21 mouse cellular contexts compared by ENCODE assay signal in the genomic region with DNA sequence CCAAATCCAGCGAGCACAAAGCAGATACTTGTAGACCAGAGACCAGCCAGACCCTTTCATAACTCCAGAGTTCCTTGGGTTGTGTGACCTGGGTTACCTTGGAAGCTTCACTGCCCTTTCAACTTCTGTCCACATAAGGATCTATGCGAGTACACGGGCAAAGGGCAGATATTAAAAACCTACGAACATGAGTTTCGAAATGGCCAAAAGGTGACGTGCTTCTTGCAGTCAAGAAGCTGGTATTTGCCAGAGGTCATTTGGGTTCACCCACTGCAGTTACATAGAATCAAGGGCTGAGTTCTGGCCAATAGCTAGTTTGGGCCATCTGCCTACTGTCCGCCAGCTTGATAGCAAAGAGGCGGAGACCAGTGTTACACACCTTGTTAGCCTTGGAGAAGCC. TPM values are rescaled to one million over a fixed set of nuclear protein-coding genes. Genes with fewer than 3 reads are reported as not detected.
DNase-seq lines count a peak whose midpoint lies in the region; ATAC-seq lines count a peak whose summit lies in the region.
"Had no signal": no experiment of that assay in that cellular context is flagged by ENCODE, and none has a peak within 500 bp of the region (broad histone marks: within the 10 kb centered on the region; RNA-seq: fewer than 3 reads in every experiment).

No protein-coding gene starts in this region.

- no peak overlapping the region for H3K4me2 ChIP-seq in heart, embryonic 13.5 days
- H3K4me2 ChIP-seq in liver, embryonic 11.5 days, result no peak overlapping the region
- H3K4me2 ChIP-seq: hindbrain, embryonic 13.5 days; limb, embryonic 12.5 days; liver, embryonic 15.5 days; neural tube, embryonic 12.5 days had no signal

- no peaks in the 10 kb centered on the region for H3K27me3 ChIP-seq in heart, embryonic 13.5 days (replicated peaks)
- H3K27me3 ChIP-seq in liver, embryonic 11.5 days (replicated peaks; ENCODE audit: control insufficient read depth, insufficient read depth, low read length), result no peaks in the 10 kb centered on the region
- no peaks in the 10 kb centered on the region for H3K27me3 ChIP-seq in embryonic facial prominence, embryonic 10.5 days (replicated peaks; ENCODE audit: low read depth, poor library complexity, severe bottlenecking)
- H3K27me3 ChIP-seq: hindbrain, embryonic 13.5 days; limb, embryonic 12.5 days; liver, embryonic 15.5 days; midbrain, embryonic 15.5 days; neural tube, embryonic 12.5 days had no signal

- 88% methylated on average over 8 of the region's 8 CpGs for WGBS in heart, embryonic 13.5 days
- WGBS in liver, embryonic 11.5 days, result 90% methylated on average over 8 of the region's 8 CpGs
- WGBS in embryonic facial prominence, embryonic 10.5 days, result 92% methylated on average over 8 of the region's 8 CpGs

- H3K9ac ChIP-seq in heart, embryonic 13.5 days, result no peak overlapping the region
- no peak overlapping the region for H3K9ac ChIP-seq in liver, embryonic 11.5 days (ENCODE audit: low read depth, low read length)
- H3K9ac ChIP-seq: forebrain, postnatal 0 days; hindbrain, embryonic 13.5 days; limb, embryonic 12.5 days; liver, embryonic 15.5 days; midbrain, embryonic 15.5 days; neural tube, embryonic 12.5 days had no signal

- H3K4me1 ChIP-seq in heart, embryonic 13.5 days, result peaks cover 37% of the 10 kb centered on the region
- no peaks in the 10 kb centered on the region for H3K4me1 ChIP-seq in liver, embryonic 11.5 days (replicated peaks; ENCODE audit: control insufficient read depth, insufficient read depth, low read length)
- H3K4me1 ChIP-seq in embryonic facial prominence, embryonic 10.5 days, result peaks cover 10% of the 10 kb centered on the region
- H3K4me1 ChIP-seq: limb, embryonic 12.5 days; neural tube, embryonic 12.5 days had no signal

- DNase-seq in cerebellum, adult 11-12 months, result peak; percentile 28
- no peak for DNase-seq in cerebellum, postnatal 4 days (ENCODE audit: low spot score in 2 of 2)
- no peak for DNase-seq in heart, adult 8-10 months (ENCODE audit: low spot score)
- no peak for DNase-seq in liver, embryonic 11.5 days (ENCODE audit: low spot score)
- no peak for DNase-seq in liver
- no peak for DNase-seq in embryonic facial prominence, embryonic 10.5 days (ENCODE audit: low spot score)
- DNase-seq: adrenal gland, adult 8-10 months; forebrain, postnatal 0 days; gastrocnemius, postnatal 14 days; heart, adult 18-20 months; heart, postnatal 14 days; thymus, postnatal 14 days had no signal

- H3K27ac ChIP-seq in heart, embryonic 13.5 days (replicated peaks), result peak overlapping the region; percentile 88
- H3K27ac ChIP-seq in liver, embryonic 11.5 days (ENCODE audit: low read depth, low read length), result no peak overlapping the region
- H3K27ac ChIP-seq in embryonic facial prominence, embryonic 10.5 days (replicated peaks), result no peak overlapping the region
- H3K27ac ChIP-seq: hindbrain, embryonic 13.5 days; limb, embryonic 12.5 days; liver, embryonic 15.5 days; macrophage; midbrain, embryonic 15.5 days; neural tube, embryonic 12.5 days had no signal

- no peak for ATAC-seq in heart, embryonic 13.5 days (ENCODE audit: extremely low read depth, insufficient number of reproducible peaks, low FRiP score, low TSS enrichment)
- 0 out of 2 replicates have a peak, but pooled peaks have one; percentile 23 for ATAC-seq in liver, embryonic 11.5 days (replicated peaks; ENCODE audit: low FRiP score)
- ATAC-seq: lung, postnatal 0 days; midbrain, embryonic 15.5 days had no signal

- no peaks in the 10 kb centered on the region for H3K9me3 ChIP-seq in heart, embryonic 13.5 days
- H3K9me3 ChIP-seq in liver, embryonic 11.5 days (ENCODE audit: control insufficient read depth, low read length), result no peaks in the 10 kb centered on the region
- no peaks in the 10 kb centered on the region for H3K9me3 ChIP-seq in embryonic facial prominence, embryonic 10.5 days
- H3K9me3 ChIP-seq: forebrain, embryonic 10.5 days; hindbrain, embryonic 13.5 days; limb, embryonic 12.5 days; liver, embryonic 15.5 days; midbrain, embryonic 15.5 days; neural tube, embryonic 12.5 days had no signal

- H3K4me3 ChIP-seq in heart, embryonic 13.5 days, result no peak overlapping the region
- H3K4me3 ChIP-seq in liver, embryonic 11.5 days (ENCODE audit: low read depth, low read length), result no peak overlapping the region
- H3K4me3 ChIP-seq in embryonic facial prominence, embryonic 10.5 days, result no peak overlapping the region
- H3K4me3 ChIP-seq: forebrain, embryonic 10.5 days; hindbrain, embryonic 13.5 days; limb, embryonic 12.5 days; liver, embryonic 15.5 days; midbrain, embryonic 15.5 days; neural tube, embryonic 12.5 days had no signal

- no peaks in the 10 kb centered on the region for H3K36me3 ChIP-seq in heart, embryonic 13.5 days
- H3K36me3 ChIP-seq in liver, embryonic 11.5 days (ENCODE audit: control insufficient read depth, insufficient read depth, low read length), result no peaks in the 10 kb centered on the region
- peaks cover 51% of the 10 kb centered on the region for H3K36me3 ChIP-seq in embryonic facial prominence, embryonic 10.5 days (replicated peaks)
- H3K36me3 ChIP-seq: hindbrain, embryonic 13.5 days; liver, embryonic 15.5 days; midbrain, embryonic 15.5 days; neural tube, embryonic 12.5 days had no signal

RNA-seq across cellular contexts. Expression of a gene that starts 59.6 kb away (rescaled TPM):
- polyA plus RNA-seq in heart, embryonic 13.5 days (2015; fragmentation: Nextera tagmentation; extraction: Ambion mirVana), result 12.7 TPM in 2 replicates
- total RNA-seq in heart, adult 8-10 months (2022), result 1 to 10 TPM in 2 of 4 experiments, under 1 TPM in 2; 0.40 to 1.1 (median 0.92) TPM
- 26.6 and 28.3 TPM in 2 replicates for polyA plus RNA-seq in liver, embryonic 11.5 days (2014; fragmentation: Nextera tagmentation; extraction: Ambion mirVana)
- 50.6 and 53.1 TPM in 2 replicates for polyA plus RNA-seq in embryonic facial prominence, embryonic 10.5 days (2016; fragmentation: Nextera tagmentation; extraction: Ambion mirVana)
